Mouse (Mus musculus): ENCODE data around the gene Slu7.

The Slu7 gene

GRCm38 (mm10) chr11:43425166-43425709, 8.3 kb upstream of the Slu7 start:
- no peak for DNase-seq

DNA sequence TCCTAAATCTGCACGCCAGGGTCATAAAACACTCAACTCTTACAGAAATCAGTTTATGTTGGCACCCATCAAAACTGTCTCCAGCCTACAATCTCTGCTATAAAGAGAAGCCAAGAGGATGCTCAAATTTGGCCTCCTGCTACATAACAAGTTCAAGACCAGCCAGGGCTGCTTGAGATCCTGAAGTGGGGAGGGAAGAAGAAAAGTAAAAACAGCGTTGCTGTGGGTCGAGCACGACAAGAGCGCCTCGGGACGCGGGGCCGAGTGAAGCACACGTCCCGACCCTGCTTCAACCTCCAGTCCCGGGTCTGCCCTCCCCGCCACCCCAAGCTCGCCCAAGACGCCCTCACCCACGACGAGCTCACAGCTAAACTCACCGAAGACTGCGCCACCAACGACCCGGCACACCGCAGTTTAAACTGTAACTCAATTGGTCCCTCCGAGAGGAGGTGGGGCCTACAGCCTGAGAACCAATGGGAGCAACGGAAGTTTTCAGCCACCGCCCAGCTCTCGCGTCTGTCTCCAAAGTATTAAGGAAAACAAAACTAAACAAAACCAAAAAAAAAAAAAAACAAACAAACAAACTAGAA, 7.6 kb upstream of the Slu7 start, which contains the start of gene Pttg1:
TSS of gene Pttg1 (minus strand) at position 428 of the 590 bp plus-strand sequence.
- DNase-seq, result peak; percentile 64 to 65

DNA sequence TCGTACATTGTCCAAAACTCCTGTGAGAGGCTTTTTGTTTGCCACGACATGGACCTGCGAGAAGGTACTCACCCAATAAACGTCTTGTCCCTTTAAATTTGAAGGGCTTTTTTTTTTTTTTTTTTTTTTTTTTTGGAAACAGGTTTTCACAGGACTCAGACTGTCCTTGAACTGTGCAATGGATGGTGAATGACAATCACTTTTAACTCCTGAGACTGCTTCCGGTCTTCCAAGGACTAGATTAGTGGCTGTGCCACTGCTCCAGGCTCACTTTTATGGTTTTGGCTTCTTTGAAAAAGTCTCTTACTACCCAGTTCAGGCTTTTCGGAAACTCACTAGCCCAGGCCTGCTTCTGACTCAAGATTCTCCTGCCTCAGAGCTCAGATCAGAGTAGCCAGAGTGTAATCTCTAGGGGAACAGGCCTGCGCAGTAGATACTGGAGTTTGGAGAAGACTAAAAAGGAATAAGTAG, 7.1 kb upstream of the Slu7 start:
- DNase-seq, result peak in 1 of 2 experiments; percentile 16

DNA sequence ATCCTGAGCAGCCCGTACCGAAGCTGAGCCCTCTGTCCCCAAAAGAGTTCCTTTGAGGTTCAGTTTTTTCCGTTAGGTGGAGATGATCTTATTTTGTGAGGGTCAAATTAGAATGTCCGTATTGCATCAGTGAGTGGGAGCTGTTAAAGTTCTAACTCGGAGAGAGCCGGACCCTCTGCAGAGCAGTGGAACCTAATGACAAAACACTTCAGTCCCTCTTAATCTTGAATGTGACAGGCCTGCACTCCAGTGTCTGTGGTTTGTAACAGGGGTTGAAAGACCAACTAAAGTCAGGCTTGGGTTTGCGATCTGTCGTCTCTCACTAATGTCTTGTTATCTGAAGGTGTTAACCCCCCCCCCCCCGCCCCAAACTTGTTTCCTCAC, 472 bp downstream of the Slu7 start:
- DNase-seq, result no peak

GRCm38 (mm10) chr11:43441121-43441520, 7.6 kb downstream of the Slu7 start:
- no peak for DNase-seq

DNA sequence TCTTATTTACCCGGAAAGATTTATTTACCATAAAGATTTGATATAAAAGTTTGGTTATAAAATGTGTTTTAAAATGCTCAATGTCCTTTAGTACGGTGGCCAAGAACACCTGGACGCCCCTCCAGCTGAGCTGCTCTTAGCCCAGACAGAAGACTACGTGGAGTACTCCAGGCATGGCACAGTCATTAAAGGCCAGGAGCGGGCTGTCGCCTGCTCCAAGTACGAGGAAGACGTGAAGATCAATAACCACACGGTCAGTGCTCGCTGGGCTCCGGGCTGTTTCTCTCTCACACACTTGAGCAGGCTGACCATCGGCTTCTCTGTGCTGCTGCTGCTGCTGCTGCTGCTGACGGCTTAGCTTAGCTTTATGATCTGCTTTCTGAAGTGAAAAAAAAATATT, 9.6 kb downstream of the Slu7 start:
- DNase-seq, result no peak

DNA sequence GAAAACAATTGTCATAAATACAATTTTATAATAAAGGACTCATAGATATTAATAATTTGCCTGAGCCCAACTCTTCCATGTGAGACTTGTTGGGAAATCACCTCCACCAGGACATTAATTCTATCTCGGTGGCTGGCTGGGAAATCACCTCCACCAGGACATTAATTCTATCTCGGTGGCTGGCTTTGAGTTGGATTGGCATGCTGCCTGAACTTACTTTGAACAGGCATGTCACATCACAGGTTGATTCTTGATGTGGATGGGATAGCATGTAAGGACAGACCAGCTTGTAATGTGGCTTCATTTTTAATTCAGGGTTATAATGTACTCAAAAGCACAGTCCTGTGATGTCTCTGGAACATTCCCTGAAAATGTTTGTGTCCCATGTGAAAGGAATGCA, 16.4 kb downstream of the Slu7 start:
- DNase-seq, result no peak

DNA sequence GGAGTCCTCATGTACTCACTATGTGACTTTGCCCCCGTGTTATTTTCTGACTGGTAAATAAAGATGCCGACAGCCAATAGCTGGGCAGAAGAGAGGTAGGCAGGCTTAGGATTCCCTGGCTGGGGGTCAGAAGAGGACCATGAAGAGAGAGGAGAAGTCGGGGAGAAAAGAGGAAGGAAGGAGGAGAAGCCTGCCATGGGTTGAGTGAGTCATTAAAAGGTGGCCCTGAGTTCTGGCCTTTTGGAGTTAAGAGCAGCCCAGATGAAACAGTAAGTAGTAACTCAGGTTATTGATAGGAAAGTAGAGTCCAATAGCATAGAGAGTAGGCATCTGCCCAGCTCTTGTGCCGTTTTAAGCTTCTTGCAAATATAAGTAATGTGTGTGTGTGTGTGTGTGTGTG, 17.8 kb downstream of the Slu7 start:
- DNase-seq, result no peak

GRCm38 (mm10) chr11:43452266-43452665, 18.7 kb downstream of the Slu7 start:
- DNase-seq, result no peak

DNA sequence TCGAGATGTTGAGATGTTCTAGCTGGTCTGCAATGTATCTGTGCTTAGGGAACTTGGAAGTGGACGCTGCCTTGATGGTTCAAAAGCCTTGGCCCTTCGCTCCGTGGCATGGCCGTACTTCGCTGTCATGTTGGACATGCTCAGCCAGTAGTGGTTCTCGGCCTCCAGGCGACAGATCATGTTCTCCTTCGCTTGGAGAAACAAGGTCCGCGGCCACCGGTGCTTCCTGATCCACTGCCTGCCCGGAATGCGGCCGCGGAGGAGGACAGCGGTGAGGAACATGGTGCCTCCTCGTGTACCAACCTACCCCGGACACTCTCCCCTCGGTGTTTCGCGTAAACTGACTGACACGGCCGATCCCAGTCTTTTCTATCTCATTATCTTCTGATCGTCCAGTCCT, 29.7 kb downstream of the Slu7 start:
- no peak for DNase-seq

DNA sequence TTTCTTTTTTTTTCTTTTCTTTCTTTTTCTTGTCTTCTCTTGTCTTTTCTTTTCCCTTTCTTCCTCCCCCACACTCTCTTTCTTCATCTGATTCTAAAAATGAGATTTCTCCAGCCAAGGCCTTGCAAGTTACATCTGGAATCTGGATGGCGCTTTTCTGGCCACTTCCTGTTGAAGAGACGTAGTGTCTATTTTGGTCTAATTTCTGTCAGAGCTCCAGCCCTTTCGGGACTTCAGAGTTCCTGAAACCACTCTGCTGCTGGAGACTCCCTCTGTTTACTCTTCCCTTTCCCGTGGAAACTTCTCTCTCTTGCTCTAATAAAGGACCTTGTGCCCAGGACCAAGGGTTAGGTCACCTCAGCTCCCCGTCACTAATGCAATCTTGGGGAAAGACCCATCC, 36.6 kb downstream of the Slu7 start:
- no peak for DNase-seq

DNA sequence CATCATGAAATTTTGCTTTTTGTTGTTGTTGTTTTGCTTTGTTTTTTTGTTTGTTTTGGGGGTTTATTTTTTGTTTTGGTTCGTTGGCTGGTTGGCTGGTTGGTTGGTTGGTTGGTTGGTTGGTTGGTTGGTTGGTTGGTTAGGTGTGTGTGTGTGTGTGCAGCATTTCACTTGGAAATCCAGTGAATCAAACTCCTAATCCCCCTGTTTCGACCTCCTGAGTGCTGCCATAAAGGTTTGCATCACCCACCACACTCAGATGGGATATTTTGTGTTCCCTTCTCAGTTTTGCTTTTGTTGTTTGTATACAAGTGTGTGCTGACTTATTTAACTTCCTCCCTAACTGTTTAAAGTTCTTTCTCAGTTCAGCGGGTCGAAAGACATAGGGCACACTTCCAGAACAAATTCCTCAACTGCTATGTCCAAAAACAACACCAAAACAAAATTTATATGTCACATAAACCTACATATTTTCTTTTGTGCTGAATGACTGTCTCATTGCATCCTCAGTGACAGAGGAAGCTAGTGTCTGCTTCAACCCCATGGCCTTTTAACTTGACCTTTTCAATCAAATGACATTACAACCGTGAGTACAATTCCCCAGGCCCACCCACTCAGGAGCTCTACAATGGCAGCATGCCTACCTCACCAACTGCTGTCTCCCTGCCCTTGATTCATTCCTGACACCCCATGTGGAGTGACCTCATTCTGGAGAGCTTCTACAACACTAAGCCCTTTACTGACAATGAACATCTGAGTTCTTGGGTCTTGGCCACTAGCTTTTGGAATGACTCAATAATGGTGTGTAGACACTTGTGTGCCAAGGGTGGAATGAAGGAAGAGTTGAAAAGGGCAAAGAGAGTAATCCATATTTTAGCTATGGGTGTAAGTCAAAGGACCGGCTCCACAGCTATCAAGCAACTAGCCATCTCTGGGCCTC, 37.6 kb downstream of the Slu7 start:
- no peak for DNase-seq

GRCm38 (mm10) chr11:43473115-43473514, 39.6 kb downstream of the Slu7 start:
- DNase-seq, result no peak

DNA sequence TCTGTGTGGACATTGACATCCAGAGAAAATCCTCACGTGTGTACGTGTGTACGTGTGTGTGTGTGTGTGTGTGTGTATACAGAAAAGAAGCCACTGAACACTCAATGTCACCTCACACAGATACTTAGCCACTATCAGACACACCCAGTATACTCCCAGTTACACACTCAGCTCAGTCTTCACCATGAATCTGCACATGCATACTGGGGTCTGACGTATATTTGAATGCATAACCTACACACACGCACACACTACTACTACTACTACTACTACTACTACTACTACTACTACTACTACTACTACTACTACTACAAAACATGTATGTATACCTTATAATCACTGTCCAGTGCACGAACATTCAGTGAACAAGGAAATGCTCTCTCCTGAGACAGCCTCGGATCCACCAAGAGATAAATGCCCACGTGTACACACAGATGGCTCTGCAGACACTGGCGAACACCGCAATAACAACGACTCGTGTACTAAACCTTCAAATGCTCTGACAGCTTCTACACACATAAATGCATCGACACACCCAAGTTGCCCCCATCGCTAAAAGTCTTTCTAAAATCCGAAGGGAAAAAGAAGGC, 40.2 kb downstream of the Slu7 start:
- DNase-seq, result no peak

GRCm38 (mm10) chr11:43474225-43474774, 40.8 kb downstream of the Slu7 start, which contains the start of gene C1qtnf2:
Gene C1qtnf2 (plus strand): TSS chr11:43474276.
- DNase-seq, result no peak

DNA sequence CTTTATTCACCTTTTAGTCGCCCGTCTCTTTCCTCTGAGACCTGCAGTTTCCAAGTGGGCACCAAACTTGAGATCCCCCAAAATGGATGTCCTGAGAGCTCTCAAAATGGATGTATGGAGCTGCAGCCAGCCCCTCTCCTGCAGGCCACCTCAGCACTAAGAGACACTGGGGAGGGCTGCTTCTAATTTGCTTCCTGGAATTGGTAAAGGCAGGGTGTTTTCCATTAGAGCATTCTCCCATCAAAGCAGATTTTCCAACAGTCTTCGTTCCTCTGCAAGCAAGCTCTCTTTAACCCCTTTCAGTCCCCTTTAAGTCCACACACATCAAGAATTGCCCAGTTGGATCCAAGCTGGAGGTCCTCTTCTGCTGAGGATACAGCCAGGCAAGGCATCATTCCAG, 45.8 kb downstream of the Slu7 start:
- no peak for DNase-seq

DNA sequence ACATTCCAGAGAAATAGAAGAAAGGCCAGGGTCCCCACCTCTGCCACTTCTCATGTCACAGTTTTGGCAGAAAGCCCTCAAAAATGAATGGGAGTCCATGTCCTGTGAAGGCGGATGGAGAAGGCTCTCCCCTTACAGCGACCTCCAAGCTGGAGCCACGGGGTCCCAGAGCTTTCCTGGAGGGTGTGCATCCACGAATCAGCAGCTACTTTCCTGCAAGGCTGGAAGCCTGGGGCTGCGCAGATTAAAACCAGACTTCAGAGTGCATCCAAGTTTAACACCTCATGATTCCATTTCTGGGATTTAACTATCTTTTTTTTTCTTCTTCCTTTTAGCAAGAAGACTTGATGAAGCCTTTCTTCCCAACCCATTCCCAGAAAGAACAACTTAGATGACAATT, 47.0 kb downstream of the Slu7 start:
- no peak for DNase-seq

DNA sequence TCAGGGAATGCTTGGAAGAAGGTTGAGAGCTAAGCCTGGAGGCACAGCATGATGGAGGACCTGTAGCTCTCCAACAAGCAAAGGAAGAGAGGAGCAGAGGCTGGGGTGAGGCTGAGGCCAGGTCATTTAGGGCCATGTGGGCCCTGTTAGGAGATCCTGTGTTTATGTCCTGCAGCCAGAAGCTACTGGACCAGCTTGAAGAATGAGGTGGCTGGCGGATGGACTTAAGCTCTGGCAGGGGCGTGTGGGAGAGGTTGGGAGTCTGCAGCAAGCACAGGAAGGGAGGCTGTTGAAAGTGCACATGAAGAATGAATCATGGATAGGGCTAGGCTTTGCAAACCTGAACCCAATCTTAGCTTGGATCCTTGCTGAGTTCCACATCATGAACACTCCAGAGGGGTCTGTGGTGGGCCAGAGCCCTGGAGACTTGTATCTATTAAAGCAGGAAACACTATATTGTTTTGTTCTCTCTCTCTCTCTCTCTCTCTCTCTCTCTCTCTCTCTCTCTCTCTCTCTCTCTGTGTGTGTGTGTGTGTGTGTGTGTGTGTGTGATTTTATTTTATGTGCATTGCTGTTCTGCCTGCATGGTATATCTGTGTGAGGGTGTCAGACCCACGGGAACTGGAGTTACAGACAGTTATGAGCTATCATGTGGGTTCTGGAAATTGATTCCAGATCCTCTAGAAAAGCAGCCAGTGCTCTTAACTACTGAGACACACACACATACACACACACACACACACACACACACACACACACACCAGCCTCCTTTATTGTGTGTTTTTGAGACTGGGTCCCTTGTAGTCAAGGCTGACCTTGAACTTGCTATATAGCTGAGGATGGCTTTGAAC, 48.4 kb downstream of the Slu7 start:
- no peak for DNase-seq

DNA sequence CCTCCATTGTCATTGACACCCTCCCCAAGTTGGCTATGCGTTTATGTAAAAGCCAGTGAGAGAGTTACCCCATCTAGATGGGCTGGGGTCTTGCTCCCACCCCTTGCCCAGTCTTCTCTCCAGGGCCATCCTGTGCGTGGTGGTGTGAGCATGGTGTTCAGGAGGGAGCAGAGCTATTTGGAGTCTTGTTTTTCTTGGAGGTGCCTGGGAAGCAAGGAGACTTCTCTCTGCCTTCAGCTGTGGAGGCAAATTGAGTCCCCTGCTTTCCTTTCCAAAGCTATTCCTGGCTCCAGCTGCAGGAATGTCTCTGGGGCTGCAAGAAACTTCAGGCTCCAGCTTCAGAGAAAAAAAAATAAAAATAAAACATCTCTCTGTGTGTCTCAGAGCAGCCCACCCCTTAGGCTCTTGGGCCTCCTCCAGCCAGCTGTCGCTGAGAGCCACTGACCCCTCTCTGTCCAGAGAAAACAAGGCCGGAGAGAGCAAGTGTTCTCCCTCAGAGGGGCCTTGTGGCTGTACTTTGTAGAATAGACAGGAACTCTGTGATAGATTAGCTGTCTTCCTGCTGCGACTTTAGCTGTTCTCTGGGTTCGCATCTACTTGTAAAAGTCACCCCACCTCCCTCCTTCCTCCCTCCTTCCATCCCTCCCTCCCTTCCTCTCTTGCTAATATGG, 49.7 kb downstream of the Slu7 start:
- no peak for DNase-seq

DNA sequence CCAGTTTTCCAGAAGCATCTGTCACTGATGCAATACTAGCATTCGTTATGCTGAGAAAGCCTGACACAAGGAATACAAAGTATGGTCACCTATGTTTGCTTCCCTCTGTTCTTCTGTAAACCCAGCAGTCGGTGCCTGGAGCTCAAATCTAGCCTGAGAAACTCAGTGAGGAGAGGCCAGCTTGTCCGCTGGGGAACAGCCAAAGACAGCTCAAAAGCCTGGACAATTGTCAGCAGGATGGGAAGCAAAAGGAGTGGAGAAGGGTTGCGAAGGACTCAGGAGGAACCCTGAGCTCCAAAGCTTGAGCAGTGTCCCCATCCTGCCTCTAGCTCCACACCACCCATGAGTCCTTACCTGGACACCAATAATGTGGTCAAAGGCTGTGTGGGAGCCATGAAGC, 50.5 kb downstream of the Slu7 start:
- DNase-seq, result no peak

GRCm38 (mm10) chr11:43484652-43485051, 51.1 kb downstream of the Slu7 start:
- no peak for DNase-seq

- no peak for DNase-seq
These were observed 52.3 kb downstream of the Slu7 start for GRCm38 (mm10) chr11:43485855-43486254.
